Mouse (Mus musculus) cerebellum, adult (tissue): ENCODE measurements around the gene Hykk.
"Not testable (repeated sequence)": the region's sequence is repeated elsewhere in the genome, so short reads cannot be mapped to it uniquely, and the experiment has no call there.

ENCODE experiments used
- ATAC-seq: cut with Nextera tagmentation; 2 replicates; pipeline ENCODE4 v1.9.2; 2017; ENCODE audit warnings: mild to moderate bottlenecking, moderate library complexity, mixed read lengths; ENCODE audit not compliant: insufficient number of reproducible peaks, low FRiP score, low TSS enrichment

The Hykk gene

GRCm38 (mm10) chr9:54917010-54917677, at the start of gene Hykk:
Gene Hykk, plus strand, starts transcription at chr9:54917283.
- peak; percentile 100 for ATAC-seq

- no peak for ATAC-seq
Measured at GRCm38 (mm10) chr9:54878759-54879158, 38.3 kb upstream of the Hykk start.

- ATAC-seq: no peak
Measured at GRCm38 (mm10) chr9:54892111-54892510, 25.0 kb upstream of the Hykk start.

- no peak for ATAC-seq
Measured at GRCm38 (mm10) chr9:54897097-54897496, 20.0 kb upstream of the Hykk start.

GRCm38 (mm10) chr9:54909446-54909845, 7.6 kb upstream of the Hykk start:
- no peak for ATAC-seq

- no peak for ATAC-seq
Measured at GRCm38 (mm10) chr9:54915576-54915975, 1.5 kb upstream of the Hykk start.

GRCm38 (mm10) chr9:54916401-54916800, 682 bp upstream of the Hykk start:
- no peak for ATAC-seq

GRCm38 (mm10) chr9:54918191-54918590, 1.1 kb downstream of the Hykk start:
- ATAC-seq: no peak

- no peak for ATAC-seq
Measured at GRCm38 (mm10) chr9:54918781-54919180, 1.7 kb downstream of the Hykk start.

GRCm38 (mm10) chr9:54919946-54920345, 2.9 kb downstream of the Hykk start:
- no peak for ATAC-seq

GRCm38 (mm10) chr9:54930741-54931140, 13.7 kb downstream of the Hykk start:
- ATAC-seq: no peak

- no peak for ATAC-seq
Measured at GRCm38 (mm10) chr9:54931765-54932164, 14.7 kb downstream of the Hykk start.

GRCm38 (mm10) chr9:54932379-54932778, 15.3 kb downstream of the Hykk start:
- ATAC-seq: no peak

- ATAC-seq: no peak
Measured at GRCm38 (mm10) chr9:54942071-54942470, 25.0 kb downstream of the Hykk start.

- no peak for ATAC-seq
Measured at GRCm38 (mm10) chr9:54944467-54944866, 27.4 kb downstream of the Hykk start.

- ATAC-seq: no peak
Measured at GRCm38 (mm10) chr9:54946256-54946655, 29.2 kb downstream of the Hykk start.

GRCm38 (mm10) chr9:54949465-54949864, 32.4 kb downstream of the Hykk start:
- no peak for ATAC-seq

GRCm38 (mm10) chr9:54950162-54950561, 33.1 kb downstream of the Hykk start:
- not testable (repeated sequence) for ATAC-seq

- peak; percentile 95 for ATAC-seq
Measured at GRCm38 (mm10) chr9:54950575-54951321, 33.7 kb downstream of the Hykk start, which contains the start of the genes Psma4 and AY074887. Gene Psma4, plus strand, starts transcription at chr9:54950790. Gene AY074887, minus strand, starts transcription at chr9:54950998.

GRCm38 (mm10) chr9:54961059-54961458, 44.0 kb downstream of the Hykk start:
- ATAC-seq: no peak

- no peak for ATAC-seq
Measured at GRCm38 (mm10) chr9:54963669-54964068, 46.6 kb downstream of the Hykk start.
